Mouse (Mus musculus) neural tube, embryonic 10.5 days (tissue): ENCODE data around the gene Zhx3.

Experiments
- DNase-seq: peaks from one replicate; pipeline ENCODE4 v3.0.0-alpha.2; 2017; ENCODE audit warnings: low spot score; ENCODE audit errors: extremely low spot score

Zhx3 gene

DNA sequence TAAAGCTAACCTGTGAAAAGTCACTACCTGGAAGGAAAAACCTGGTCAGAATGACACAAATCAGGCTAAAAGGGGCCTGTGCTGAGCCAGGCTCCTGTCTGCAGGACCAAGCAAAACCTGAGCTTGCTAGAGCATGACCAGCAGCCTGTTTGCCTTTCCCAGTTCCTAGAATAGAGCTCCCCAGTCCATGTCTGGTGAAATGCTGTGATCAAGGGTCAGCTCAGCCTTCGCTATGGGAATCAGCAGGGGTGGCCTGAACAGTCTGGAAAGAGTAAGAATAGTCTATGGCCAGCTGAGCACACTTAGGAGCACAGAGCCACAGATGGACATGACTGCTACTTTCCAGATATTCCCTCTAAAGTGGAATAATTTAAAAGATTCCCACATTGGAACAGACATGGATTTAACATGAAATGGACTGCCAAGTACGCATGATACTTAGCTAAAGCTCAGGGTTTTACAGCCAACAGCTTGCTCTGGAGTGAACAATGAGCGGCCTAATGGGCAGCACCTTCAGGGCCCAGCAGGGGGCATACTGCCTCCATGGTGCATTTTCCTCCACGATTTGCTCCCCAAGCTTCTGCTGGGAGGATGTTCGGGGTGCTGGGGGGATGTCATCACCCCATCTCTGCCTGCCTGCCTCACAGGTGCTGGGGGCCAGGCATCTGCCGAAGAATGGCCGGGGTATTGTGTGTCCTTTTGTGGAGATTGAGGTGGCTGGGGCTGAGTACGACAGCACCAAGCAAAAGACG lies 112.2 kb downstream of the Zhx3 start:
- no peak for DNase-seq

DNA sequence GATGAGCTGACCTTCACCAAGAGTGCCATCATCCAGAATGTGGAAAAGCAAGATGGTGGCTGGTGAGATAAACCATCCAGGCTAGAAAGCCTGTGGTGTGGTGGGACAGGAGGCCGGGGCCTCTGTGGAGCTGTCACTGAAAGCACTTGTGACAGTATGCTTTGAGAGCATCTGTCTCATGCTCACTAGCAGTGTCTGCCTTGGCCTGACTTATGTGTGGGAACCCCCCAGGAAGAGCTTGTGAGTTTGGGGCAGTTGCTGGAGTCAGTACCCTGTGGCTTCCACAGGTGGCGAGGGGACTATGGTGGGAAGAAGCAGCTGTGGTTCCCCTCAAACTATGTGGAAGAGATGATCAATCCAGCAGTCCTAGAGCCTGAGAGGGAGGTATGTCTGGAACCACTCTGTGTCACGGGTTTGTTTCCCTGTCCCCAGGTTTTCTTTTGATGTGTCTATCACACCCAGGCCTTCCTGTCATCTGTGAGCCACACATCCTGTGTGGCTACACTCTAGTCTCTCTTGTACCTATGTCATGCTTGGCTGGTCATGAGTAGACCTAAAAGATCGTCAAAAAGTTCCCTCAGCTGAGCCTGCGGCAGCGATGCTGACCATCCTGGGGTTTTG lies 116.1 kb downstream of the Zhx3 start:
- no peak for DNase-seq

DNA sequence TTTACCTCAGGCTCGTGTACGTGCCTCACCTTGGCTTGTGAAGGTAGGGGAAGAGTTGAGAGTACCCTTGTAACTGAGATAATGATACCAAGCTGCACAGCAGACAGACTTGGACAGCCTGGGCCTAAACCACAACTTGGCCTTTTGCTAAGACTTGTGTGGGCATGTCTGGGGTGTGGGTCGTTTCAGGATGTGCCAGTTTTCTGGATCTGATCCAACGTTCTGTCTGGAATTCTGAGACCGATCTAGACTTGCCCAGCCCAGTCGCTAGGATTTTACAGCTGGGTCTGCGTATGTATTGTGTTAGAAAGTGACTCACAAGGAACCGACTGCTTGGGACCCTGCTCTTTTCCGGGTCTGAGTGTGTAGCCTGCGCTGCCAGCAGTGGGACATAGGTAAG lies 125.7 kb downstream of the Zhx3 start:
- no peak for DNase-seq

DNA sequence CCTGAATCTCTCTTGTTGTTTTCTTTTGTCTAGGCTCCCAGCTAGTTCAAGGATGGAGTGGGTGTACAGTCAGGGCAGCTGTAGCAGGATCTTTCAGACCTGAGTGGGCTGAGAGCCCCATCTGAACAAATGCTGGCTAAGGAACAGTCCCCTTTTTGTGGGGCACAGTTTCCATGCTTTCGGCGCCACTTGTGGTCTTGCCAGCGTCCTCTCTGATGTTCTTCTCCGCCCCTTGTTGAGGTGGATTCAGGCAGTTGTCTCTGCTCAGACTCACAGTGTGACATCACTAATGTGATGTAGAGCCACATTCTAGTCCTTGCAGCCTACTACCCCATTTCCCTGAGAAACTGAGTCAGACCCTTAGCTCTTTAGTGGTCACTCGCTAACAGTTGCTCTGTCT lies 126.2 kb downstream of the Zhx3 start:
- no peak for DNase-seq

DNA sequence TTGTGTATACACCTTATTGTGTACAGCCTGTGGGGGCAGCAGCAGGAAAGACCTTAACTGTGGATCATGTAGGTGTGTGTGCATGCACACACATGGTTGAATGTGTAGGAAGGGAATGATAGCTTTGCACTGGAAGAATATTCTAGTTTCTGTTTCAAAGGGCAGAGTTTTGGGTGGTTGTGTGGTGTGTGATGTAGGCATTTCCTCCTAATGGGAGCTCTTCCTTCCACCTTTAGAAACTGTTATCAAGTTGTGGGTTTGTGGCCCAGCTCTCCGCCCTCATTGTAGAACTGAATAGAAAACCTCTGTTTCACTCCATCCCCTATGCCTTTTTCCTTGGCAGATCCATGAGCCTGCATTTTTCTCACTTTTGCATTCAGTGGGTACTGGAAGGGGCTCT lies 127.3 kb downstream of the Zhx3 start:
- no peak for DNase-seq

DNA sequence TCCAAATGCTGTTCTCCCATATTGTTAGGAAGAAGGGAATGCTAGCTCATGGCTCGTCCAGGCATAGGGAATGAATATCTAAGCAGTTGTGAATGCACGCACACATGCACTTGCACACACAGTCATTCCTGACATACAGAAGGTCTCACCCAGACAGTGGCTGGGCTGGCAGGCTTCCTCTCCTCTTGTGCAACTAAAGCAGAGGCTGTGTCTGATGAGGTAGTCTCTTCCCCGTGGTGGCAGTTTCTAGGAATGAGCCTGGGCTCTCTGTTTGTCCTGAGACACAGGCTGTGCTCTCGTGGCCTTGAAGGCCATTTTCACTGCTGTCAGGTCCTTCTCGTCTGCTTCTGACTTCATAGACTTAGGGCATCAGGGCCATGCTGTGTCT lies 128.0 kb downstream of the Zhx3 start:
- no peak for DNase-seq

DNA sequence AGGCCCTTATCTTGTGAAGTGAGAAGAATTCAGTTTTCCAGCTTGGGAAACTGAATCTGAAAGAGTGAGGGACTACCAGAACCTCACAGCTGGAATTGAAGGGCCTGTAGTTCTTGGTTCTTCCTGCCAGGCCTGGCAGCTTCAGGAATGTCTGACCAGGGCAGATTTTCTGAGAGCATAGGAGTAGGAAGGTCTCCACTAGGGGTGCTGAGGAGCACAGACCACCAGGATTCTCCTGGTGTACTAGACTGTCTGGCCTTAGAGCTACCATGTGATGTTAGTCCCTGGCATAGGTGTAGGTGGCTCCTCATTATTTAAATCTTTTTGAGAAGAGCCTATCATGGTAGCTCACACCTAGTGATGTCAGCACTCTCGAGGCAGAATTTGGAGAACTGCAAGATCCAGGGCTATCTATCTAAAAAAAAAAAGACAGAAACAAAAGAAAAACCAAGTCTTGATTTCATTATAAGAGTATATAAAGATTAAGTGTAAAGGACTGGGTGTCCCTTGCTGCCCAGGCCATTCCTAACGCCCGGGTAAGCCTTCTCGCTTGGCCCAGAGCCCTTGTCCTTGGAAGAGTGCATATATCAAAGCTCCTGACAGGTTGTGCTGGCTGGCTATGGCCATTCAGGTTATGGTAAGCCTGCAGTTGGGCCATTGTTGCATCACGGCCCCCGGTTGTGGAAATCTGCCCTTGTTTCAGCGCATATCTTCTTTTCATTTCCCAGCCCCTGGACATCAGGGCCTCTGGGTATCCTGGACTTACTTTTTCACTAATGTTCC lies 128.6 kb downstream of the Zhx3 start:
- peak; percentile 24 for DNase-seq

DNA sequence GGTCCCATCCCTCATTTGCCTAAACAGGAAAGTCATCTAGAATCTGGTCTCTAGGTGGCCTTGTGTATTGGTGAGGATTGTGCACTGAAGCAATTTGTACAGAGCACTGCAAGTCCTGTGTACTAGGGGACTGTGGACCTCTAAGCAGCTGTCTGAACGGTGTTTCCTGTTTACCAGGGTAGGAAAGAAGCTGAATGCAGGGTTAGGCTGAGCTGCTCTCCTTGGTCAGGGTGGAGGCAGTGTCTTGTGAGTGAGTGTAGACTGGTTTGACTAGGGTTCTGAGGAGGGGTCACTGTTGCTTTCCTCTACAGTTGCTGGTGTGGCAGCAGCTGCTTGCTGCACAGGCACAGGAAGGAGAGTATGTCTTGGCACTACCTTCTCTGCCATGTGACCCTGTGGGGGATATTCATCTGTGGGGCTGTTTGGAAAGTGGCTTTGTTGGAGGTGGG lies 130.6 kb downstream of the Zhx3 start:
- DNase-seq, result no peak

DNA sequence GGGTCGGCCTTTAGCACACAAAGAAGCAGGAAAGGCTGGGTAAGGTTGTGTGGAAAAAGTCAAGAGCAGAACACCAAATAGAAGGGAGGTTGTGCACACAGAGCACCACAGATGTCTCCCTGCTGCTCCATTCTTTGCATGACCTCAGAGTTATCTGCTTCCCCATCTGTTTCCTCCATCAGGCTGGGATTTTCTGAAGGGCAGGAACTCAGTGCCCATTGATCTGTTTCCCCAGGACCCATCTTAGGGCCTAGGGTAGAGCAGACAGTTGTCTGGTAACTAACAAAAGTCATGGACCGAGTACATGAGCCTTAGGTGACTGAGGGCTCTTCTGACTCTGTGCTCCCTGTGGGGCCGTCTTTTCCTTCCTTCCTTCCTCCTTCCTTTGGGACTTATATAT lies 131.2 kb downstream of the Zhx3 start:
- no peak for DNase-seq

DNA sequence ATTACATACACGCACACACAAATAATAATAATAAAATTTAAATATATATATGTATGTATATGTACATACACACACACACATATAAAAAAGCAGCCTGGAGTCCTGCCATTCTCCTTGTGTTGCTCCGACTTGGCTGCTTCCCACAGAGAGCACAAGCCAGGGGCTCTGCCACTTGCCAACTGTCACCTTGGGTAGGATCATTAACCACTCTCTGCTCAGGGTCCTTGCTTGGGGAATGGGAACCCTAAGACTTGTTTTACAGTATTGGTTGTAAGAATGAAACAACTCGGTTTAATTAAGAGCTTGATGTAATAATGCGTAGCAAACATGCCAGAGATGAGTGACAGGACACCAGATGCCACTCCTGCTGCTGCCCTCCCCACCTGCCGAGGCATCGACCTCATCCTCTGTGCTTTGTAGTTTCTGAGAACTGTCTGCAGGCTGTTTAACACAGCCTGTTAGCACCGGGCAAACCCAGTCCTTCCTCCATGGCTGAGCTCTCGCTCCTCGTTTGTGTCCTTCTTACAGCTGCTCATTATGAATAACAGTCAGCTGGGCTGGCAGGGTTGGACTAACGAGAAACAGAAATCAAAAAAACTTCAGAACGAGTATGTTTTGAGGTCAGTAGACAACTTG lies 132.2 kb downstream of the Zhx3 start:
- no peak for DNase-seq

DNA sequence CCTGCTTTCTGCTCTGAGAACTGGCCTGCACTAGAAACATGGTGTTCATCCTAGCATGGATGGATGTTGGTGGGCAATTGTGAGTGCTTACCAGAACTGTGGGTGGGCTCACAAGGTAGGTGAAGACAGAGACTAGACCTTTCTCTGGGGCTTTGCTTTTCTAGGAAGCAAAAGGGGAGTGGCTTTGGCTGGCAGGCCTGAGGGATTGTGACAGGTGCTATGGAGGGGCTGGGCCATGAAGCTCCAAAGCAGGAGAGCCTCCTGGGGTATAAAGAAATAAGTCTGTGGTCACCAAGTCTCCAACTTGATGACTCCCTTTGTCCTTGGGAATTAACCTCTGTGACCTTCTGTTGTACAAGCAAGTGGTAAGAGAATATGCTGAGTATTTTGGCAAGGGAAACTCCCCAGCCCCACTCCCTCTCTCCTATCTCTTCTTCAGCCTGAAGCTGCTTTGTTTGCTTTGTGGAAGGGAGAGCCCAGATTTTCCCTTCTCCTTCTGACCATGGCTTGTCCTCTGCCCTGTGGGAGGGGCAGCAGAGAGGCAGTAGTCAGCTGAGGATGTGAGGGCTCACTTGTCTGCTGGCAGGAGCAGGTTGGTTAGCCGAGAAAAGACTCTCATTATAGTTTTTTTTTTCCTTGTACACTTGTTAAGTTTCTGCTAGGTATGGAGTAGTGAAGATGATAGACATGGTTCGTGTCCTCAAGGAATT lies 133.0 kb downstream of the Zhx3 start:
- no peak for DNase-seq

DNA sequence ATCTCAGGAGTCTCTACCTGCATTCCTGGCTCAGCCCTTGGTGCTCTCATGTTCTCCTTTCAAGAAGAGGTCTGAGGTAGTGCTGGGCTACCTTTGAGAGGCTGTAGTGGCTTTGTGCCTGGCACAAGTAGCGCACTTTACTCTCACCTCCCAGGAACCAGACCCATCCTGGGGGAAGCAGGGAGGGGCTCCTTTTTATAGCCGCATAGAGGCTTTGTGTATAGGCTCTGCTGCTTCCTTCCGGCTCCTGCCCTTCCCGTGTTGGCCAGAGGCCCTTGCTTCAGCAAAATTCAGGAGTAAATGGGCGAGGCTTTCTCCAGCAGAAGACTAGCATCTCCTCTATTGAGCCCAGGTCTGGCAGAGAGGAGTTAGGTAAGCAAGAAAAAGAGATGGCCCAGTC lies 134.4 kb downstream of the Zhx3 start:
- DNase-seq, result no peak

DNA sequence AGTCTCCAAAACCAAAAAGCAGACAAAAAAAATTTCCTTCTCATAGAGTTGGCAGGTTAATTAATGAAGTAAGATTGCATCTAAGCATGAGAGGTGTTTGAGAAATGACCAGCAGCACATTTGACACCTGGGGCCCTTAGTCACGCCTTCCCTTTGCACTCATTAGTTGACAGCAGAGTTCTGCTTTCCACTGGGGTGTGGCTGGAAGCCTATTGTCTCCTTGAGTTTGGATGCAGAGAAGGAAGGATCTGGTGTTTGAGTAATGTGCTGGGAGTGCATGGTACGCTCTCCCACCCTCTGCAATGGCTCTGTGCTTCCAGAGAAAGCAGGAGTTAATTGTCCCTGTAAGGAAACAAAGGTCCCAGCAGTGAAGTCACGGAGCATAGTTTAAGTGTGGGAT lies 136.3 kb downstream of the Zhx3 start:
- DNase-seq, result no peak

DNA sequence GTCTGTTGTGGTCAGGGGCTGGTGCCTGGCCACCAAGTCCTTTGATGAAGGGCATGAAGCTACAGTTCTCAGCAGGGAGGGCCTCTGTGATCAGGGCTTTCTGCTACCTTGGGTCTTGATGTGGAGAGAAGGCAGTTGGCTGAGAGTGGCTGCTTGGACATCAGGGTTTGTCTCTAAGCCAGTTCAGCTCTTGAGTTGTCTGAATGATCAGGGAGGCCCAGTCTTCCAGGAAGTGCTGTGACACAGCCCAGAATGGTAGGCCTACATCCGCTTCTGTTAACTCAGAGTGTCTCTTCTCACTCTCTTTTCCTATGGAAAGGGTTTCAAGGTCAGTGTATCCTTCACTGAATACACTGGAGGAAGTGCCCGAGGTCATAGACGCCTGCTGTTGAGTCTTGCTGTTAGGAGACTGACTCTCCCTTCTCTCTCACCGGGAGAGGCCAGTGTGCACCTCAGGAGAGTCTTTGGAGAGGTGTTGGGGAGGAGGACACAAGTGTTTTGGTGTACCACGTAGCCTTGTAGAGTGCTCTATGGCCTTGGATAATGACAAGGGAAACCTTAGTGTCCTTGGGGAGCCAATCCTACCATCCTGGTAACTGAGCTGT lies 137.0 kb downstream of the Zhx3 start:
- DNase-seq, result no peak

DNA sequence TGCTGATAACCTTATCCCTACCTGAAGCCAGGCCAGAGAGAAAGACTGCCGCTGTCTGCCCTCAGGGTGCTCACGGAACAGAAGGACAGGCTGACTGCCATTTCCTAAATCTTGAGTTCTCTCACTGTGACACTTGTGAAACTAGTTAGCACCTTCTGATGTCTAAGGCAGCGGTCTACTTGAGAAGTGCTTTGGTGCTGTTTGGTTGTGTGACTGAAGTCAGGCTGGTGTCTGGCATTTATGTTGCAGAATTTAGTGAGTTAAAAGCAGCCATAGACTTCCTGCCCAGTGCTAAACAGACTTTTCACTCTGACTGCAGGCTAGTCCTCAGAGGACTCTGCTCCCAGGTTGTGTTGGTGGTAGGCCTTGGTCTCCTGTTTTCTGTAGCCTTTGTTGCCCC lies 138.5 kb downstream of the Zhx3 start:
- no peak for DNase-seq

DNA sequence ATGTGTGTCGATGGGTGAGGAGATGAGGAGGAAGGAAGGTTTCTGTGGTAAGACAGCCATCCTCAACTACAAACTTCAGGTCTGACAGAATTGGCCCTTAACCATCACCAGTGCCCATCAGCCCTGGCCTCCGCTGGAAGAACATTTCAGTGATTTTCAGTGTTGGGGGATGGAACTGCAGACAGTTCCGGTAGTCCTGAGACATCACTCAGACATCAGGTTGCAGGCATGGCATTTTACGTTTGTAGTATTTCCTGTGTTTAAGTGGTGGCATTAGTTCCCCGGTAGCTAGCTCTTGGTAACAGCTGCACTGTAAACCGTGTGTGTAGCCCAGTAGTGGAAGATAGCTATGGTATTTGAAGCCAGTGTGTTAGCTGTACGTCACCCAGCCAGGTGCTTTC lies 139.7 kb downstream of the Zhx3 start:
- DNase-seq, result no peak

DNA sequence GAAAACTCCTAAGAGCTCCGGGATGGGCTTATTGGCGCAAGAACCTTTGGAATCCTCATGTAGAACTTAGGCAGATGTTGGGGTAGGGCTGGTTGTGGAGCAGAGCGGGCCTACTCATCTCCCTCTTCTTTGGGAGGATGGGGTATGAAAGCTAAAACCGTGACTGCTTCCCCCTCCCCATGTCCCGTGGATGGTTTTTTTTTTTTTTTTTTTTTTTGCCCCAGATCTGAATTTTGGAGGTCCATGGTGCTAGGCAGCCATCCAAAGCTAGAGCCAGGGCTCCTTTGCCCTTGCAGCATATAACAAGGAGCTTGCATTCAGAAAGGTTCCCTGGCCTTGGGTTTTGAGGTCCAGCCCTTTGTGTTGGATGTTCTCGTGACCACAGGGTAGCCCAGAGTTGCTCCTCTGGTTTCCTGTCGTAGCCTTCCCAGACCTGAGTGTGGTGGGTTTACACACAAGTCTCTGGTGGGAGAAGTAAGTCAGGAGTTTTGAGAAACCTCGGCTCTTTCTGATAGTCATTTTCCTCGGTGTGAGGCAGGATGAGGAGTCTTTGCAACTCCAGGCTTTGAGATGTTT lies 140.3 kb downstream of the Zhx3 start:
- DNase-seq, result no peak

DNA sequence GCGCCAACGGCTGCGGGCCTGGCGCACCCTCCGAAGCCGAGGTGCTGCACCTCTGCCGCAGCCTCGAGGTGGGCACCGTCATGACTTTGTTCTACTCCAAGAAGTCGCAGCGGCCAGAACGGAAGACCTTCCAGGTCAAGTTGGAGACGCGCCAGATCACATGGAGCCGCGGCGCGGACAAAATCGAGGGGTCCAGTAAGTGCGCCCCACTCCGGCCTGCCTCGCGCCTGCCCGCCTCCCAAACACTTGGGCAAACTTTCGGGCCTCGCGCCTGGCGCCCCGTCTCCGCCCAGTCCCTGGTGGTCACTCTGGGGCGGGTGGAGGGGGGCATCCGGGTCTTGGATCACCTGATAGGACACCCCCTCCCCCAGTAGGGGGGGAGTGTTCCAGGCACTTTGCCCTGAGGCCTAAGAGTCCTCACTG lies 140.9 kb downstream of the Zhx3 start:
- no peak for DNase-seq

DNA sequence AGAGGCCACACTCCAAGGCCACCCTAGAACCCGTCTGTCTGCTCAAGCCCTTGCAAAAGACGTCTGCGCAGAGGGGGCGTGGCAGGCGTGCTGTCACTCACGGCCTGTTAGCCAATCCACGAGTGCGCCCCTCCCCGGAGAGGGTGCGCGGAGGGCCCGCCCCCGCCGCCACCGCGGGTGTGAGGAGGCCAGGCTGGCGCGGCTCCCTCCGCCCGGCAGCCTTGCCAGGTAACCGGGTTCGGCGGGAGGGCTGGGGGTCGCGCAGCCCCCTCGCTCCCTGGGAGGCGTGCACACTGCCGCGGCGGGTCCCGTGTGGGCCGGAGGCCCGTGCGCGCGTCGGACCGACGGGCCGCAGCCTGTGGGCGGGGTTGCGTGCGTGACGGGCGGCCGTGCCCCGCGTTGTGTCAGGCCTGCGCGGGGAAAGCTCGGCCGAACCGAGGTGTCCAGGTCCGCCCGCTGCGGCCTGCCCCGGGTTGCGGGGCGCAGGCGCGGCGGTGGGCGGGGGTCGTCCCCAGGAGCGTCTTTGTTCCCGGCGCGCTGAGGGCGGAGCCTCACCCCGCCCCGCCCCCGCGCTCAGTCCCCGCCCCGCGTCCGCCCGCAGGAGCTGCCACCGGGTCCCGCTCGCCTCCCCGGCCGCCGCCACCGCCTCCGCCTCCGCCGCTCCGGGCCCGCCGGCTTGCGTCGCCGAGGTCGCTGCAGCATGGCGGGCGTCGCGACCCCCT lies 141.5 kb downstream of the Zhx3 start, which contains the start of gene Plcg1:
Gene Plcg1 (plus strand): TSS at position 184 of the 722 bp plus-strand sequence.
- DNase-seq, result peak; percentile 96

DNA sequence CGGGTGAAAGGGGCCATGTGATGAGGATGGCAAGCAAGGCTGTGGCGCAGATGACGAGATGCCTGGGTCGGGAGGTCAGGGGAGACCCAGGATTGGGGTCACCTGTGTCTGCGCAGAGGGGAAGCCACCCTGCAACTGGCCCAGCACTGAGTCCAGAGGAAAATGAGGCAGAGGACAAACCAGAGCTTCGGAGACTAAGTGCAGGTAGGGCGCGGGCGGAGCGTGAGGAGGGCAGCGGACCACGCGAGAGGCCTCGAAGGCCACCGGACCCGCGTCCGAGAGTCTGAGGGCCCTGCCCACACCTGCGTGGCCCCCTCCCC lies 142.0 kb downstream of the Zhx3 start:
- DNase-seq, result no peak
